Mouse (Mus musculus) olfactory bulb, adult 2 months (tissue): ENCODE measurements around the gene Tedc1. TPM values are rescaled to one million over a fixed set of nuclear protein-coding genes. Genes with fewer than 3 reads are reported as not detected.

Source experiments
- H3K27ac ChIP-seq: fragments of 200-500 bp; 2 replicates; pipeline ENCODE4 v1.5.1; 2012; ENCODE audit warnings: low read depth, low read length; ENCODE audit not compliant: insufficient read depth
- H3K4me1 ChIP-seq: fragments of 200-500 bp; 2 replicates; pipeline ENCODE4 v1.6.1; 2012; ENCODE audit warnings: low read length; ENCODE audit not compliant: control insufficient read depth, insufficient read depth
- H3K4me3 ChIP-seq: fragments of 200-500 bp; 2 replicates; pipeline ENCODE4 v1.5.1; 2012; ENCODE audit warnings: mild to moderate bottlenecking, low read depth, low read length, moderate library complexity; ENCODE audit not compliant: insufficient read depth
- CTCF ChIP-seq: fragments of 200-500 bp; IDR thresholded peaks from 2 replicates; pipeline ENCODE4 v1.5.1; 2012; ENCODE audit warnings: low read depth, mild to moderate bottlenecking, low read length, moderate library complexity; ENCODE audit not compliant: insufficient read depth
- POLR2A ChIP-seq: fragments of 200-500 bp; IDR thresholded peaks from 2 replicates; pipeline ENCODE4 v1.6.1; 2012; ENCODE audit warnings: mild to moderate bottlenecking, low read depth, low read length, moderate library complexity; ENCODE audit not compliant: insufficient read depth
- WGBS: fragments of 180-500 bp; shearing (Covaris S2); methylation state at CpG from one replicate; pipeline ENCODE4 v1.1.7; 2018; 5-methylcytosine and 5-hydroxymethylcytosine counted together
- polyA plus RNA-seq: library from polyadenylated mRNA; stranded (reverse); fragments of >200 nt; gene quantifications from 2 replicates; pipeline ENCODE4 v1.2.4, GENCODE M21; 2012; ENCODE audit warnings: low replicate concordance; ENCODE audit not compliant: missing spikeins, insufficient read depth, insufficient read length

The Tedc1 gene
- polyA plus RNA-seq, 1 experiment: not detected

DNA sequence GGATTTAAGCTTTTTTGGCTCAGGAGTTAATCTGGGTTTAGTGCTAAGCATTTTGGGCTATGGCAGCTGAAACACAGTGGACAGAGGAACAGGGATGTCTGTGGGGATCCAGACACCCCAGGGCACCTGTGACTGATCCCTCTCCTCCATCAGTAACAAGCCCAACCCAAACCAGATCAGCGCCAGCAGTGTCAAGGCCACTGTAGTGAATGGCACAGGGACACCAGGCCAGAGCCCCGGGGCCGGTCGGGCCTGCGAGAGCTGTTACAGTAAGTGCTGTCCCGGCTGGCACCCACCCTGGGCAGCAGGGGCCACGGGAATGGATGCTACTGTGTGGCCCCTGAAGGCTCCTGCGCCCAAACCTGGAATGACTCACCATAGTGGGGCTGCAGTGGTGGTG is 25.5 kb upstream of the Tedc1 start:
- Histone ChIP-seq H3K4me3 (no peak overlapping the region), H3K27ac (no peak overlapping the region), H3K4me1 (no peaks in the 10 kb centered on the region)
- TF ChIP-seq POLR2A (no peak), CTCF (no peak)
- WGBS: 96% methylated on average over 8 of the region's 8 CpGs

- 98% methylated on average over 14 of the region's 14 CpGs for WGBS
- H3K27ac ChIP-seq: no peak overlapping the region
- TF ChIP-seq POLR2A (no peak), CTCF (no peak)
- H3K4me3 ChIP-seq: no peak overlapping the region
- no peaks in the 10 kb centered on the region for H3K4me1 ChIP-seq
These were observed 24.6 kb upstream of the Tedc1 start for GRCm38 (mm10) chr12:113131601-113132000.

DNA sequence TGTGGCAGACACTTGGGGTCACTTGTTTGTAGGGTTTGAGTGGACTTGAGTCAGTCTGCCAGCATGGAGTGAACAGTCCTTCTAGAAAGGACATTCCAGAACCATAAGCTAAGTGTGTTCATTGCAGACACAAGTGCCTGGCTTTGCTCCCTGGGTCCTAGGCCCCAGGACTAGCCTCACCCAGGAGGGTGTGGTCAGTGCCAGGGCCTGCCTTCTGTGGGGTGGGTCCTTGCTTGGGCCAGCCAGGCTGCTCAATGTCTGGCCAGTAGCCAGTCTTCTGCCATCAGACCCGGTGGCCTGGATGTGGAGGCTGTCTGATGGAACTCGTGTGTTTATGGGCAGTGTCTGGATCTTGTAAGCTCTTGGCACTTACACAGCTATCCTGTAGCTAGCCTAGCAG is 23.7 kb upstream of the Tedc1 start:
- no peak overlapping the region for H3K27ac ChIP-seq

DNA sequence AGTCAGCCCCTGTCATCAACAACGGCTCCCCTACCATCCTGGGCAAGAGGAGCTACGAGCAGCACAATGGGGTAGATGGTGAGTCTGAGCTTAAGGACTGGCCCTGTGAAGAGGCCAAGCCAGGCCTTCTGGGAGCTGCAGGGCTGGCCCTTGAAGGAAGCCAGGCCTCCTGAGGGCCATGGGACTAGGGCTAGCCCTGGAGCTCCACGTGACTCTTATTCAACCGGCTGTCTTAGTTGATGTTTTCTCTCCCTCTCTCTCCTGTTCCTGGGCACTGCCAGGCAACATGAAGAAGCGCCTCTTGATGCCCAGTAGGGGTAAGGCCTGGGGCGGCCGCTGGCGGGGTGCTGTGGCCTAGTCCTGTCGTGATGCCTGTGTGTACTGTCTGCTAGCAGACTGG is 23.0 kb upstream of the Tedc1 start:
- peaks cover 7% of the 10 kb centered on the region for H3K4me1 ChIP-seq
- no peak overlapping the region for H3K27ac ChIP-seq
- 76% methylated on average over 9 of the region's 9 CpGs for WGBS
- H3K4me3 ChIP-seq: no peak overlapping the region
- TF ChIP-seq CTCF: no peak
- no peak for TF ChIP-seq POLR2A

More for the DNA sequence above, 23.7 kb upstream of the Tedc1 start:
- 14% methylated on average over 2 of the region's 2 CpGs for WGBS
- H3K4me1 ChIP-seq: peaks cover 2% of the 10 kb centered on the region
- TF ChIP-seq POLR2A (no peak), CTCF (no peak)
- no peak overlapping the region for H3K4me3 ChIP-seq

DNA sequence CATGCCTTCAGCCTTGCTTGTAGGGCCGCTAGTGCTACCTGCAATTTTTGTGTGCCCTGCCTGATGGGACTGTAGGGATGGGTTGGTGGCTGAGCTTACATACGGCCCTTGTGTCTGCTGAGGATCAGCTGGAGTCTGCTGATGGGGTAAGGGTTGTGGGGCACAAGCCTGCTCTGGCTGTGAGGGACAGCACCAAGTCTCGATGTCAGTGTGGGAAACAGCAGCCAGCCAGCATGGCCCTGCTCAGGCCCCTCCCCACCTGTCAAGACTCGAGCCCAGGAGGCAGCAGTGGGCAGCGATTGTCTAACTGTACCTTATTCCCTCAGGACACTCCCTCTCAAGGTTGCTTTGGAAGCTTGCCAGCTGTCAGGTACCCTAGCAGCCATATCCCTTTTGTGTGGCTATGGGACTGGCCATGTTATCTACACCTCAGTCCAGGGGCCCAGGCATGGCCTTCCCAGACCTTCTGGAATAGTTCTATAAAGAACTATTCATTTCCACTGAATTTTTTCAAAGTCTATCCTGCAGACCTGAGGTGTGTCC is 22.3 kb upstream of the Tedc1 start:
- TF ChIP-seq CTCF: no peak
- TF ChIP-seq POLR2A: no peak
- no peak overlapping the region for H3K27ac ChIP-seq
- peaks cover 14% of the 10 kb centered on the region for H3K4me1 ChIP-seq
- WGBS: 85% methylated on average over 5 of the region's 5 CpGs
- no peak overlapping the region for H3K4me3 ChIP-seq

DNA sequence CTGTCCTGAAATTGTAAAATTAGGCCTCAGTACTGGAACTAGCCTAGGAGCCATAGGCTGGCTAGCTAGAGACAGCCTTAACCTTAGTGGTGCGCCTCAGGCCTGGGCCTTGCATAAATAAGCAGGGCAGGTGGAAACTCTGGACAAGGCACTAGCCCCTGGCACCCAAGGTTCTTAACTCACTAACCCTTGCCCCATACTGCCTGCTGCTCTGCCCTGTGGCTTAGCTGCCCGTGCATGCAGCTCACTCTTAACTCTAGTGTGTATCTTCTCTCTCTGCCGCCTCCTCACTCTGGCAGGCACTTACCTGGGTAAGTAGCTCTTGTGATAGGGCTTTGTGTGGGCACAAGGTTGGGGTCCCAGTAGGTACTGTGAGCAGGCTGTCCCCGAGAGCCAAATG is 21.7 kb upstream of the Tedc1 start:
- Histone ChIP-seq H3K4me1 (peaks cover 19% of the 10 kb centered on the region), H3K27ac (no peak overlapping the region), H3K4me3 (no peak overlapping the region)
- 91% methylated on average over 4 of the region's 4 CpGs for WGBS
- TF ChIP-seq POLR2A: no peak
- no peak for TF ChIP-seq CTCF

- Histone ChIP-seq H3K4me1 (peaks cover 23% of the 10 kb centered on the region), H3K4me3 (no peak overlapping the region), H3K27ac (no peak overlapping the region)
- 88% methylated on average over 7 of the region's 7 CpGs for WGBS
- no peak for TF ChIP-seq CTCF
These were observed 20.8 kb upstream of the Tedc1 start for GRCm38 (mm10) chr12:113135401-113135800.

DNA sequence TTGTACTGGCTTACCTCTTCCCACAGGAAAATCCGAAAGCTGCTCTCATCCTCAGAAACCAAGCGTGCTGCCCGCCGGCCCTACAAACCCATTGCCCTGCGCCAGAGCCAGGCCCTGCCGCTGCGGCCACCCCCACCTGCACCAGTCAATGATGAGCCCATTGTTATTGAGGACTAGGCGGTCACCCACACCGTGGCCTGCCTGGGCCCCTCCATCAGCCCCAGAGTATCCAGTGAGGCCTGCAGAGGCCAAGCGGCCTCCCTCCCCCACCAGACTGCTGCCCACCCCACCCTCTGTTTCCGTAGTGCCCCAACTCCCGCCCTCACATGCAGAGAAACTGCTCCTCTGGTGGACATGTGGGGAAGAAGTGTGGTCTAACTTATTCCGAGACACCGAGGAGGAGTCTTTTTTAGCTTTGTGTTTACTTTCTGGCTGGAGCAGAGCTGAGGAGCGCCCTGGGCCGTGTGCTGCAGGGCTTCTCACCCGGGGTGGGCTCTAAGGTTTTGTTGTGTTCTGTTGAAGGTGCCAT is 19.7 kb upstream of the Tedc1 start:
- Histone ChIP-seq H3K4me1 (peaks cover 33% of the 10 kb centered on the region), H3K4me3 (no peak overlapping the region), H3K27ac (no peak overlapping the region)
- WGBS: 77% methylated on average over 17 of the region's 17 CpGs
- no peak for TF ChIP-seq CTCF
- TF ChIP-seq POLR2A: no peak

GRCm38 (mm10) chr12:113137260-113138213 is 18.7 kb upstream of the Tedc1 start:
- Histone ChIP-seq H3K4me3 (no peak overlapping the region), H3K27ac (no peak overlapping the region), H3K4me1 (peaks cover 43% of the 10 kb centered on the region)
- 76% methylated on average over 18 of the region's 18 CpGs for WGBS
- TF ChIP-seq POLR2A (no peak), CTCF (no peak)
